Mouse (Mus musculus) duodenum, adult 2 months (tissue): ENCODE measurements around the gene Vmn1r125. TPM values are rescaled to one million over a fixed set of nuclear protein-coding genes. Genes with fewer than 3 reads are reported as not detected.

Experiments used
- polyA plus RNA-seq: library from polyadenylated mRNA; depleted of rRNA; stranded (reverse); fragments of >200 nt; gene quantifications from 2 replicates; pipeline ENCODE4 v1.2.3, GENCODE M21; 2012; ENCODE audit warnings: low replicate concordance; rRNA removed

Gene Vmn1r125
- polyA plus RNA-seq, result not detected in 2 replicates

GRCm38 (mm10) chr7:21271879-21272278 lies at the start of gene Vmn1r125:
Gene Vmn1r125, plus strand, starts transcription at chr7:21272179.

GRCm38 (mm10) chr7:21260517-21260916 lies 11.5 kb upstream of the Vmn1r125 start, which contains the start of gene Vmn1r124:
Gene Vmn1r124, minus strand, starts transcription at chr7:21260617.

GRCm38 (mm10) chr7:21301367-21301766 lies 29.4 kb downstream of the Vmn1r125 start, which contains the start of gene Vmn1r126:
Gene Vmn1r126, minus strand, starts transcription at chr7:21301467.

DNA sequence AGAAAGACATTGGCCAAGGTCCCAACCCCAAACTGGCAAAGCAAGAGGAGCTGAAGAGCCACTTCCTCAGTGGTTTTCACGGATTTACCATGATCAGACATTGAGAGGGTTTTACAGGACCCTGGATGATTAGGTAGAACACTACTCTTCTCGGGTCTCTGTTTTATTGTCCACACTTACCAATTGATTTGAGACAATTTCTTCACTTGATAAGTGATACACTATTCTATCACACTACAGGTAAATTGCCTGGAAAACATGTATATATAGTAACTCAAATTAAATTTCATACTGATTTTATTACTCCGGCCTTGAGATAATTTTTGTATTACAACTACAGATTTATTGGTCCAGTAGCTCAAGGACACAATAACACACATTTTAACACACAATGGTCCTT lies 47.8 kb downstream of the Vmn1r125 start, which contains the start of gene Vmn1r127:
Gene Vmn1r127, minus strand, starts transcription at position 101 of the 400 bp plus-strand sequence.

Other genes starting within 250 kb of the Vmn1r125 start
- not detected in 2 replicates for gene Vmn1r120, start 218.4 kb upstream of the Vmn1r125 start, polyA plus RNA-seq
- gene Vmn1r121, start 173.7 kb upstream of the Vmn1r125 start, polyA plus RNA-seq, result not detected in 2 replicates
- not detected in 2 replicates for gene Vmn1r122, start 138.1 kb upstream of the Vmn1r125 start, polyA plus RNA-seq
- not detected in 2 replicates for gene Vmn1r123, start 110.0 kb upstream of the Vmn1r125 start, polyA plus RNA-seq
- not detected in 2 replicates for gene Gm5157, start 81.8 kb upstream of the Vmn1r125 start, polyA plus RNA-seq
- not detected in 2 replicates for gene Vmn1r124, start 11.6 kb upstream of the Vmn1r125 start, polyA plus RNA-seq
- not detected in 2 replicates for gene Vmn1r126, start 29.3 kb downstream of the Vmn1r125 start, polyA plus RNA-seq
- not detected in 2 replicates for gene Vmn1r127, start 47.7 kb downstream of the Vmn1r125 start, polyA plus RNA-seq
- gene Vmn1r128, start 77.2 kb downstream of the Vmn1r125 start, polyA plus RNA-seq, result not detected in 2 replicates
- gene Vmn1r129, start 89.1 kb downstream of the Vmn1r125 start, polyA plus RNA-seq, result not detected in 2 replicates
- gene Gm6882, start 160.6 kb downstream of the Vmn1r125 start, polyA plus RNA-seq, result not detected in 2 replicates
- gene Vmn1r130, start 239.6 kb downstream of the Vmn1r125 start, polyA plus RNA-seq, result not detected in 2 replicates